Mouse (Mus musculus): ENCODE measurements at regions not wholly inside any gene's neighbourhood (a gene's known extent, or its start where the extent isn't known, plus 50 kb on each side); places are given as distances from the start of the nearest gene placed in this dataset.

DNA sequence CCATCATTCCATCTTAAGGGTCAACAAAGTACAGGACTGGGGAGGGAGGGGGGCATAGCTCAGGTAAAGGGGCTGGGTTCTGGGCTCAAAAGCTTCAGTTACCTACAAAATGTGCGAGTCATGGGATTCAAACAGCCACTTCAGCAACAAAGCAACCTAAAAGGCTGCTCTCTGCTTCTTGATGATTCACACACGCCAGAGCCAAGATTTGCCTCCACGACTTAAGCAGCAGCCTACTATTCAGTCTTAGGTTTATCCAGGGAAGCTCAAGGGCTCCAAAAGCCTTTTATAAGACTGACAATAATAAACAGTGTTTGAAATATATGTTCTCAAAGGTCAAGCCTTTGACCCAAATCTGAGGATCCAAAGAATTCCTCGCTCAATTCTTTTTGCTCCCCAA, 225.3 kb downstream of the Lyplal1 start:
- DNase-seq = no peak
- Histone ChIP-seq H3K36me3 (ENCODE audit: control insufficient read depth, insufficient read depth, low read length) (no peaks in the 10 kb centered on the region), H3K4me1 (replicated peaks; ENCODE audit: control insufficient read depth, insufficient read depth, low read length) (no peaks in the 10 kb centered on the region), H3K27ac (ENCODE audit: control insufficient read depth, insufficient read depth, low read length) (no peak overlapping the region), H3K27me3 (ENCODE audit: control insufficient read depth, insufficient read depth, low read length) (no peaks in the 10 kb centered on the region), H3K4me3 (ENCODE audit: control insufficient read depth, insufficient read depth, low read length) (no peak overlapping the region)
- TF ChIP-seq POLR2A (IDR thresholded peaks at IDR 0.05; ENCODE audit: control insufficient read depth, extremely low read depth, insufficient read depth, low read length, poor library complexity) = no peak
- TF ChIP-seq CTCF (IDR thresholded peaks at IDR 0.05; ENCODE audit: borderline replicate concordance, control insufficient read depth, extremely low read depth, insufficient read depth, low read length, poor library complexity) = no peak
- WGBS = 86% methylated on average over 4 of the region's 4 CpGs

DNA sequence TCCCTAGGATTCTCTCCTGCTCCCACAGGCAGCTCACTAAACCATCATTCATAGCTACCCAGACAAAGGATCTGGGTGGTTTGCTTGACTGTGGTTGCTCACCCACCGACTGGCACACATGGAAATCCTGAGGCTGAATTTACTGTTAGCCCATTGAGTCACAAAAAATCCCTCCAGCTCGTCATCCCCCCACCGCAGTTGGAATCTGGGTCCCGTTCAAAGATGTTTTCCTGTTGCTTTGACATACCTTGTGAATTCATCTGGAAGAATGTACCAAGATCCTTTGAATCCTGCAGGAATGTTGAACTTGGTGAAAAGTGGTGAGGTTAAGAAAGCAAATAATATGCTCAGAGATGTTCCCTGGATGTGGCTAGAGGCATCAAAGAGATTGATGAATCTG, 223.7 kb downstream of the Lyplal1 start:
- Histone ChIP-seq H3K27me3 (ENCODE audit: control insufficient read depth, insufficient read depth, low read length) (no peaks in the 10 kb centered on the region), H3K4me1 (replicated peaks; ENCODE audit: control insufficient read depth, insufficient read depth, low read length) (no peaks in the 10 kb centered on the region), H3K36me3 (ENCODE audit: control insufficient read depth, insufficient read depth, low read length) (no peaks in the 10 kb centered on the region), H3K27ac (ENCODE audit: control insufficient read depth, insufficient read depth, low read length) (no peak overlapping the region), H3K4me3 (ENCODE audit: control insufficient read depth, insufficient read depth, low read length) (no peak overlapping the region)
- TF ChIP-seq CTCF (IDR thresholded peaks at IDR 0.05; ENCODE audit: borderline replicate concordance, control insufficient read depth, extremely low read depth, insufficient read depth, low read length, poor library complexity) (no peak), POLR2A (IDR thresholded peaks at IDR 0.05; ENCODE audit: control insufficient read depth, extremely low read depth, insufficient read depth, low read length, poor library complexity) (no peak)
- 88% methylated on average over 4 of the region's 4 CpGs for WGBS
- DNase-seq = no peak

DNA sequence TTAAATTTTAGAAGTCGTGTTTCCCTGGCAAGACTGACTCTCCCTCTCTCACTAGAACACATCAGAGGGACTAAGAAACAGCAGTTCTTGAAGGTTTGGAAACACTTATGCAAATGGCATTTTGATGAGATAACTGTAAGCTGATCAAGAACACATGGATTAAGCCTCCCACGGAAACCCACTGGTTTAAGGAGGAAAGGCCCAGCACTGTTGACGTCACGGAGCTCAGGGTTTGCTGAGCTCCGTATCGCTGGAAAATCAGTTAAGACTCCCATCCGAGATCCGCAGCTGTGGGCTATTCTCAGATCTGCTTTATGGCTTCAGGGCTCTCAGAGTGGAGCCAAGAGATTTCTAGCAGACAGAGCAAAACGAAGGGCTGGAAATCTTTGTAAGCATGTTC, 218.6 kb downstream of the Lyplal1 start:
- no peak for TF ChIP-seq POLR2A (IDR thresholded peaks at IDR 0.05; ENCODE audit: control insufficient read depth, extremely low read depth, insufficient read depth, low read length, poor library complexity)
- TF ChIP-seq CTCF (IDR thresholded peaks at IDR 0.05; ENCODE audit: borderline replicate concordance, control insufficient read depth, extremely low read depth, insufficient read depth, low read length, poor library complexity) = no peak
- H3K27me3 ChIP-seq (ENCODE audit: control insufficient read depth, insufficient read depth, low read length) = no peaks in the 10 kb centered on the region
- no peak overlapping the region for H3K4me3 ChIP-seq (ENCODE audit: control insufficient read depth, insufficient read depth, low read length)
- H3K4me1 ChIP-seq (replicated peaks; ENCODE audit: control insufficient read depth, insufficient read depth, low read length) = no peaks in the 10 kb centered on the region
- H3K27ac ChIP-seq (ENCODE audit: control insufficient read depth, insufficient read depth, low read length) = no peak overlapping the region
- no peaks in the 10 kb centered on the region for H3K36me3 ChIP-seq (ENCODE audit: control insufficient read depth, insufficient read depth, low read length)
- DNase-seq = no peak
- WGBS = 86% methylated on average over 9 of the region's 9 CpGs

DNA sequence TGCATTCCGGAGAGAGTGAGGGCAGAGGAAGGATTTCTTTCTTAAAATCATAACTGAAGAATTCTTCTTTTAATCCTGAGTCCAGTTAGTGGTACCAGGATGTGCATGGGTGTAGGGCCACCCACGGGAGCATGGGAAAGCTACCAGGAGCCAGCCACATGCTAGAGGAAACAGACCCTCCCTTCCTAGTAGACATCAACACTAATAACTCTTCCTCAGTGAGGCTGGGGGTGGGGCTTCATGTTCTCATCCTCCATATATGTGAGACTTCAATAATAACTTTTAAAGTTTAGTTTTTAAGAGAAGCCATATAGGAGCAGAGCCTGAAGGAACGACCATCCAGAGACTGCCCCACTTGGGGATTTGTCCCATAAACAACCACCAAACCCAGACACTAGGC, 216.8 kb downstream of the Lyplal1 start:
- no peak overlapping the region for H3K27ac ChIP-seq (ENCODE audit: control insufficient read depth, insufficient read depth, low read length)
- no peak for DNase-seq
- H3K27me3 ChIP-seq (ENCODE audit: control insufficient read depth, insufficient read depth, low read length) = no peaks in the 10 kb centered on the region
- no peaks in the 10 kb centered on the region for H3K4me1 ChIP-seq (replicated peaks; ENCODE audit: control insufficient read depth, insufficient read depth, low read length)
- H3K36me3 ChIP-seq (ENCODE audit: control insufficient read depth, insufficient read depth, low read length) = no peaks in the 10 kb centered on the region
- TF ChIP-seq POLR2A (IDR thresholded peaks at IDR 0.05; ENCODE audit: control insufficient read depth, extremely low read depth, insufficient read depth, low read length, poor library complexity) = no peak
- TF ChIP-seq CTCF (IDR thresholded peaks at IDR 0.05; ENCODE audit: borderline replicate concordance, control insufficient read depth, extremely low read depth, insufficient read depth, low read length, poor library complexity) = no peak
- H3K4me3 ChIP-seq (ENCODE audit: control insufficient read depth, insufficient read depth, low read length) = no peak overlapping the region
- WGBS = 80% methylated on average over 3 of the region's 3 CpGs

DNA sequence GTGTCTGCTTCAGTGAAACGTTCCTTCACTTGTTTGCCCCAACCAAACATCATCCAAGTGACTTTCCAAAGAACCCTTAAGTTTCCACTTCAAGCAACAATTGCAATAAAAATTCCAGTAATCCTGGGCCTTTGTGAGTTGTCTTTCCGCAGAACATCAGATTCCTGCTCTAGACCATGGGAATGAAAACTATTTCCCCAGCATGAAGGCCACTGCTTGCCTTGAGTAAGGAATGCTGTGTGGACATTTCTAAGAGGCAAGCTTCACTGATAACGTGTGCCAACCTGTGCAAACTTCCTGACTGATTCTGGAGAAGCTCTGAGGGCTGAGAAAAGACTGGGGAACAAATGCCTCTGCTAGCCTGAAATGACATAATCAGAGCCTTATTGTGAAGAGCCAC, 214.7 kb downstream of the Lyplal1 start:
- no peak for DNase-seq
- TF ChIP-seq POLR2A (IDR thresholded peaks at IDR 0.05; ENCODE audit: control insufficient read depth, extremely low read depth, insufficient read depth, low read length, poor library complexity) = no peak
- no peak for TF ChIP-seq CTCF (IDR thresholded peaks at IDR 0.05; ENCODE audit: borderline replicate concordance, control insufficient read depth, extremely low read depth, insufficient read depth, low read length, poor library complexity)
- H3K27ac ChIP-seq (ENCODE audit: control insufficient read depth, insufficient read depth, low read length) = no peak overlapping the region
- no peak overlapping the region for H3K4me3 ChIP-seq (ENCODE audit: control insufficient read depth, insufficient read depth, low read length)
- no peaks in the 10 kb centered on the region for H3K36me3 ChIP-seq (ENCODE audit: control insufficient read depth, insufficient read depth, low read length)
- H3K4me1 ChIP-seq (replicated peaks; ENCODE audit: control insufficient read depth, insufficient read depth, low read length) = no peaks in the 10 kb centered on the region
- no peaks in the 10 kb centered on the region for H3K27me3 ChIP-seq (ENCODE audit: control insufficient read depth, insufficient read depth, low read length)
- 81% methylated on average over 3 of the region's 3 CpGs for WGBS

DNA sequence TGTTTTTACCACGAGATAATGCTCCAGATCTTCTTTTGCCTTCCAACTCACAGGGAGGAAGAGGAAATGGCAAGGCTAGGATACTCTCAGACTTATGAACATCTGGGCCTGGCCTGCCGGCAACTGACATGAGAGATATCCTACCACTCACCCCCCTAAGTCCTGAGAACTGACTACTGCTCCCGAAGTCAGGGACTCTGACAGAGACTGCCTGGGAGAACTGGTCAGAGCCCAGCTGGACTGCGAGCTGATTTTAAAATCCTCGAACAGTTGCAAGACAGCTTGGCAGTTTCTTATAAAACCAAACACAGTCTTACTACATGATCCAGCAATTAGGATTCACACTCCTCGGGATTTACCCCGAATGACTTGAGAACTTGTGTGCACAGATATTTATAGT, 211.4 kb downstream of the Lyplal1 start:
- WGBS = 73% methylated on average over 7 of the region's 7 CpGs
- Histone ChIP-seq H3K4me3 (ENCODE audit: control insufficient read depth, insufficient read depth, low read length) (no peak overlapping the region), H3K4me1 (replicated peaks; ENCODE audit: control insufficient read depth, insufficient read depth, low read length) (no peaks in the 10 kb centered on the region), H3K27ac (ENCODE audit: control insufficient read depth, insufficient read depth, low read length) (no peak overlapping the region), H3K36me3 (ENCODE audit: control insufficient read depth, insufficient read depth, low read length) (no peaks in the 10 kb centered on the region), H3K27me3 (ENCODE audit: control insufficient read depth, insufficient read depth, low read length) (no peaks in the 10 kb centered on the region)
- no peak for TF ChIP-seq CTCF (IDR thresholded peaks at IDR 0.05; ENCODE audit: borderline replicate concordance, control insufficient read depth, extremely low read depth, insufficient read depth, low read length, poor library complexity)
- no peak for TF ChIP-seq POLR2A (IDR thresholded peaks at IDR 0.05; ENCODE audit: control insufficient read depth, extremely low read depth, insufficient read depth, low read length, poor library complexity)
- DNase-seq = no peak

DNA sequence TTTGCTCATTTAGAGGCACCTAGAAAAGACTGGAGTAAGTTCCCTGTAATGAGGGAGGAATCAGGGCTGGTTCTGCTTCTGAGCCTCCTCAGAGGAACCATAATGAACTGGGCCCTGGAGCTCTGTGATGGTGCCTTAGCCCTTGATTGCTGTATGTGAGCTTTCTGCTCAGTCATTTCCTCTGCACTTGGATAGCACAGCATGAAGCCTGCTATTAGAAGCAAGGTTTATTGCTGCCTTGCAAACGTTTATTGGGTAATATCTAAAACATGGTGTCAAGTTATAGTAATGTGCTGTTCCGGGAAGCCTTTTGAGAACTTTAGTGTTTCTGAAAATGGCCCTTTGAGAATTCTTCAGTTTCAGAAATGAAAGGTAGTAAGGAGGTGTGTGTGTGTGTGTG, 201.5 kb downstream of the Lyplal1 start:
- no peaks in the 10 kb centered on the region for H3K36me3 ChIP-seq (ENCODE audit: control insufficient read depth, insufficient read depth, low read length)
- no peak overlapping the region for H3K4me3 ChIP-seq (ENCODE audit: control insufficient read depth, insufficient read depth, low read length)
- no peaks in the 10 kb centered on the region for H3K4me1 ChIP-seq (replicated peaks; ENCODE audit: control insufficient read depth, insufficient read depth, low read length)
- no peak overlapping the region for H3K27ac ChIP-seq (ENCODE audit: control insufficient read depth, insufficient read depth, low read length)
- TF ChIP-seq CTCF (IDR thresholded peaks at IDR 0.05; ENCODE audit: borderline replicate concordance, control insufficient read depth, extremely low read depth, insufficient read depth, low read length, poor library complexity) (no peak), POLR2A (IDR thresholded peaks at IDR 0.05; ENCODE audit: control insufficient read depth, extremely low read depth, insufficient read depth, low read length, poor library complexity) (no peak)
- 42% methylated on average over 2 of the region's 2 CpGs for WGBS
- H3K27me3 ChIP-seq (ENCODE audit: control insufficient read depth, insufficient read depth, low read length) = no peaks in the 10 kb centered on the region
- DNase-seq = no peak
